Mouse (Mus musculus): ENCODE data around the gene Hsd17b11. TPM values are rescaled to one million over a fixed set of nuclear protein-coding genes. Genes with fewer than 3 reads are reported as not detected.
"Not testable (repeated sequence)": the region's sequence is repeated elsewhere in the genome, so short reads cannot be mapped to it uniquely, and the experiment has no call there.

The Hsd17b11 gene
- total RNA-seq, 2 experiments from 2014 or later = 6.7 to 8.3 TPM

DNA sequence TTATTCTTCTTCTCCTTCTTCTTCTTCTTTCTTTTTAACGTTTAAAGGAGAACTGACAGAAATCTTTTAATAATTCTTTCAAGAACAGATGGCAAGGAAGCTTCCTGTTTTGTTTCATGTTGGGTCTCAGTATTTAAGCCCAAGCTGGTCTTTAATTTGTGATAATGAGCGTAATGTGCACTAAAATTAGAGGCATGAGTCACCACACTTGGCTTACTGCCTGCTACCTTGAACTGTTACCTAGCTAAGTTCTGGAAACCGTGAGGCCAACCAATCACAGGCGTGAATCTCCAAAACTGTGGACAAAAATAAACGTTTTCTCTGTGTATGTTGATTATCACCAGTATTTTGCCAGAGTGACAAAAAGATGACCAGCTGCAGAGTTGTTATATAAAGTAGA, 23.0 kb downstream of the Hsd17b11 start:
- no peak for DNase-seq
- intact Hi-C loops (cut with DNase I) = loop anchor here (2.0 kb wide), 1 partner anchor 40 kb away; no protein-coding TSS in a partner anchor

DNA sequence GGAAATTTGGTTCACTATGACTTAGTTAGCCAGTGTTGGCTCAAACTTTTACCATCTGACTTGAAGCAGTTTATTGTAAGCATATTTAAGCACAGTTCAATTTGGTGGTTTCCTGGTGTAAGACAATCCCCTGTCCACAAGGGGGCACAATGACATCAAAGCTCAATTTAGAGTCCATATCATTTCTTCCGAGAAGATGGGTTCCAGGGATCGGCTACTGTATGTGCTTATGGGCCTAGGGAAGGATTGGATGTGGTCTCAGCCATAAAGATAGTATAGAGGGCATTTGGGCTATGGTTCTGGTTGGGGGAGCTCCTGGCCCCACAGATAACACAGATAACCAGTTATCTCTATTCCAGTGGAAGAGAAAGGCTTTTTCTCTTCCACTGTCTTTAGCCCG, 26.5 kb downstream of the Hsd17b11 start:
- intact Hi-C loops (cut with DNase I) = no loop called here
- DNase-seq = no peak

DNA sequence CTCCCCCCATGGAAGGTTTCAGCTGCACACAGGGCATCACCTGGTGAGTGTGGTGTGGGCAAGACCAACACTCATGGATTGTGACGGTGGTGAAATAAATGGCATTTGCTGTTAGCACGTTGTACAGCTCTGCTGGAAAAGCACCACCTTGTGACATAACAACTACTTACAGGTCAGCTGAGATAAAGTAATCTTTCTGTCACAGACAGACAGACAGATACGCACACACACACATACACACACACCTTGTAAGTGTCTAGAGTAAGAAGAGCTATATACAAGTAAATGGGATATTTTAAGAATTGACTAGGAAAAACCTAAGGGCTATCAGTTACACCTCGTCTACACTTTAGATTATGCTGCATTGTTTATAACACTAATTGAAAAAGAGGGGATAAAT, 27.1 kb downstream of the Hsd17b11 start:
- DNase-seq = no peak
- intact Hi-C loops (cut with DNase I) = no loop called here

DNA sequence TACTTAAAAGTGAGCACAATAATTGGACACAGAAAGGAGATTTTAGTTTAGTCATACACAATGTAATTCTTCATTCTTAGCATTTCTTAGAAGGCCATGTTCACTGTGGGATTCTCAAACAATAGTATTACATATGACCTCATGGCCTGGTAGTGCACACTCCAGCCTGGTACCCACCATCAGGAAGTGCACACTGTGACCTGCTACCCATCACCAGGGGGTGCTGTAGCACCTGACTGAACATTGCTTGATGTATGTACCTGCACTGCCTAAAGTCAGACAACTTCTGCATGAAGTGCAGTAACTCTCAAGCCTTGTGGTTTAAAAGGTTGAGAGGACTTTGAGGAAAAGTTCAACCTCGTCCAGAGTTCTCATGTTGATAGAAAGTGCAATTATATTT, 28.1 kb downstream of the Hsd17b11 start:
- DNase-seq = no peak
- intact Hi-C loops (cut with DNase I) = no loop called here

DNA sequence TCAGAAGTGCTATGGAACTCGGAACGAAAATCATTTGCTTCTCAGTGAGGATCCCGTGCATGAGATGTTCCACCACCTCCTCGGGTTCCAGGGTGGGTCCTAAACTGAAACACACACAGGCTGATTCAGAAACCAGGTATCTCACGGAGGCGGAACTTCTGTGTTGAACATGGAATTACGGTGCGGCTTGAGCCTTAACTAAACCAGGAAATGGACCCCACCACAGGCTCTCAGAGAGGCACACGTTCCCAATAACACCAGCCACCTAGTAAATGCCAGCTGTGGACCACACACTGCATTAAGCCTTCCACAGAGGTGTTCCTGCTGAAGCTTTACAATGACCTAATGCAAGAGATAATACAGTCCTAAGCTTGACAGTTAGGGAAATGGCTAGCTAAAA, 28.9 kb downstream of the Hsd17b11 start:
- DNase-seq = no peak
- intact Hi-C loops (cut with DNase I) = no loop called here

DNA sequence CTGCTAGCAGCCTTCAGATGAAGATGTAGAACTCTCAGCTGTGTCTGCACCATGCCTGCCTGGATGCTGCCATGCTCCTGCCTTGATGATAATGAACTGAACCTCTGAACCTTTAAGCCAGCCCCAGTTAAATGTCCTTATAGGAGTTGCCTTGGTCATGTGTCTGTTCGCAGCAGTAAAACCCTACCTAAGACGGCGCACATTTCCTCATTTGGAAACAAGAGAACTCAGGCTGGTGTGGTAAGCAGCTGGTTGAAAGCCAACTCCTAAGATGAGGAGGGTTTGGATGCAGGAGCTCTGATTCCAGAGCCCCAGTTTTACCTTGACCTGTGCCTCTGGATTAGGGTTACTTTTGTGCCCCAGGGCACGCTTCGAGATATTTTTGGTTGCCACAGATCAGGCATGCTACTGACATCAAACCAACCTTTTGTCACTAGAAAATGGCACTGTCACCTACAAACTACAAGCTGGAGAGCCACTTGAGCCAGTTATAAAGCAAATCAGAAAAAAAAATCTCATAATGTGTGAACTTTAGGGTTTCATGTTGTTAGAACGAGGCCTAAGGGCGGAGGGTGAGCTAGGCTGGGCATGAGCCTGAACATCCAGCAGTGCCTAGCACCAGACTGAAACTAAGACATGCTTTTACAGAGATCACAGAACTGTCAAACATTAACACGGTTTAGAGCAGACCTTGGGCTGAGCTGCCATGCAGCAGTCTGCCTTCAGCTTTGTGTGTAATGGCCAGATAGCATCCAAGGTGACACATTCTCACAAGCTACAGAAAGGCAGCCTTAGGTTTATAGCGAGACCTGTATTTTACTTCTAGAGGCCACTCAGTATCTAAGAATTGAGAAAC, 40.8 kb downstream of the Hsd17b11 start:
- no peak for DNase-seq
- intact Hi-C loops (cut with DNase I) = no loop called here

DNA sequence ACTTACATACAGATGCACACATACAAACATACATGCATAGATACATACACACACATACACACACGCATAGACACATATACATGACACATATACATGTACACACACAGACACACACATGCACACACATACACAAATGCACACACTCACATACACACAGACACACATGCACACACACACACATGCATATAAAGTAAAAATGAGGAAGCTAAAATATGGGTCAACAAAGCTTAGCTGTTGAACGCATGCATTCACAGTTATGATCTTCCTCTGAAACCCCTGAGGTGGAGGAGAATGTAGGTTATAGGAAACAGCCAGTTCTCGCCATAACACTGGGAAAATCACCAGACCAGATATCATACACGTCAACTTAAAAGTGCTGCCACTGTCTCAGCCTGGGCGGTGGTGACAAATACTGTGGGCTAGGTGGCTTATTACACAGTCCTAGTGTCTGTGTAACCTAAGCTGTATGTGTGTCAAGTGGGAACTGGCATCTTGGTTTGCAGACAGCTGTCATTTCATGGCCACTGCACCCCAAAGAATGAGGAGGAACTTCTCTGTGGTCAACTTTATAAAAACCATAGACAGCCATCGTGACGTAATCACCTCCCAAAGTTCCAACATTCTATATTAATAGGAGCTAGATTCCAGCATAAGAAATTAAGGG, 43.7 kb downstream of the Hsd17b11 start:
- DNase-seq = no peak
- intact Hi-C loops (cut with DNase I) = no loop called here

DNA sequence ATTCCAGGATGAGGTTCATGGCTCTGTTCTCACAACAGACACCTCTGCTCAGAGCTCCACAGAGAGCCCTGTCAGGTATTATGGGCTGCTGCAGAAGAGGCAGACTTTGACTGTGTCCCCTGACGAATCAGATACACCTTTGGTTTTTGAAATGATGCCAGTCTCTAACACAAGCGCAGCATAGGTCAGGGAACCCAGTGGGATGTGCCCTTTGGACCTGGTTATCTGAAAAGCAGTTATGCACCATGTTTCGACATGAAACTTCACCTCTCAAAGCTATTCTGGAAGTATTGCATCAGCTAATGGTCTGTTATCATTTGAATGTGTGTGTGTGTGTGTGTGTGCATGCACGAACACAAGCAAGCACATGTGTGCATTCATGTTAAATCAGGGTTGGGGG, 44.4 kb downstream of the Hsd17b11 start, which contains the start of gene Hsd17b13:
Hsd17b13 (minus strand) TSS at position 114 of the 400 bp plus-strand sequence.
- intact Hi-C loops (cut with DNase I) = no loop called here
- no peak for DNase-seq

DNA sequence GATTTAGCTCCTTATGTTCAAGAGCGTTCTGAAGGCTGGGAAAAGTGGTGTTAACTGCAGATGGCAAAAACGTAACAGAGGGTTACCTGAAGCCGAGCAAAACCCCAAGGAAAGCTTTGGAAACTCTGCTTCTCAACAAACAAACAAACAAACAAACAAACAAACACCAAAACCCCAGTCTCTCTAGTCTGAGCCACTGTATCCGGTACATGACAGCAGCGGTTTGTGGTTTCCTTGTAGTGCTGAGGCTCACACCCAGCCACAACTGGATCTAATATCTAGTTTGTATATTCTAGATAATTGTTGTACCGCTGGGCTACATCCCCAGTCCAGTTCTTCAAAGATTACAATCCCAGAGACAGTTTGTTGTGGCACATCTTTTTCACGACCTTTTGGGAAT, 46.0 kb downstream of the Hsd17b11 start:
- intact Hi-C loops (cut with DNase I) = no loop called here

DNA sequence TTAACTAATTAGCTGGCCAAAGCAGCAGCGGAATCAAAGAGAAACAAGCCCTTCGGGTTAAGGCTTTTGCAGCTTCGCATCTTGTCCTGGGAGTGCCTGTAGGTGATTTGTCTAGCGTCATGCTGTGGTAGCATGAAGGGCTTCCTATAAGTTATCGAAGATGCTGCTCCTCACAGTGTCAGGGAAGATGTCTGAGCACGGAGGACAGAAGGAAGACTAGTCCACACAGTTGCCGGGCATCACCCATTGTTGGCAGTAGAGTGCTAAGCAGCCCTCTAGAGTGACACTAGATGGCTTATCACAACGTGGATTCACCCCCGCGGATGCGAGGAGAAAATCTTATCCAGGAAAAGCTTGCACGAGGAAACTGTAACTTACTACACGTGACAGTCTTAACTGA, 48.9 kb downstream of the Hsd17b11 start:
- intact Hi-C loops (cut with DNase I) = no loop called here
- no peak for DNase-seq

More for the DNA sequence above, 46.0 kb downstream of the Hsd17b11 start:
- DNase-seq = no peak

DNA sequence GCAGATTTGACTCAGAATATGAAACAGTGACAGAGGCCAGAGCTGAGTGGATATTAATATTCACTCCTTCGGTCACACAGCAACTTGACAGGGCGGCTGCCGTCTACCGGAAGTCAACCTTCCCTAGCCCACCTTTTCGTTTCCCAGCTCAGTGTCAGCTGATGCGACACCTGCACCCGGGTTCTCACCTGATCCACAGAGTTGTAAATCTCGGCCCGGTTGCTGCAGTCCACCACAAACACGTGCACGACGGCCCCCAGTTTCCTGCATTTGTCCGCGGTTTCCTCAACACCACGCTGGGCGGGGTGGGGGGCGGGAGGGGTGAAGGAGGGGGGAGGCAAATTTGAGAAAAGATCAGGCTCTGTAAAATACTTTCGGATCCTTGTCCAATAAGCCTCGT, 49.3 kb downstream of the Hsd17b11 start:
- intact Hi-C loops (cut with DNase I) = no loop called here
- DNase-seq = no peak

DNA sequence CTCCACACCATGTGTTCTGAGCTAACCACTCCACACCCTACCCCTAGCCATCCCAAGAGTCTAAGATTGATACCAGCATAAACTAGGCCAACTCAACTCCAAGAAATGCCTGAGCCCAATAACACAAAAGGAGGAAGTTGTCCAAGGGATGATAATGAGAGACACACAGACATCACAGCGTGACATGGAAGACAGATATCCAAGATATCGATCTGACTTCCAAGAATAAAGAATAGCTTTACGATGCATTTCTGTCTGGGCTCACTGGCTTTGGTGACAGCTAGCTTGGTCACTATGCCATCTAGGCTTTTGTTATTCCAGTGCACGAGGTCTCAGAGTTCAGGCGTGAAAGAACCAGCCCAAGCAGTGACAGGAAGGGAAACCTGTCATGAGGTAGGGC, 50.7 kb downstream of the Hsd17b11 start:
- DNase-seq = no peak
- intact Hi-C loops (cut with DNase I) = no loop called here

DNA sequence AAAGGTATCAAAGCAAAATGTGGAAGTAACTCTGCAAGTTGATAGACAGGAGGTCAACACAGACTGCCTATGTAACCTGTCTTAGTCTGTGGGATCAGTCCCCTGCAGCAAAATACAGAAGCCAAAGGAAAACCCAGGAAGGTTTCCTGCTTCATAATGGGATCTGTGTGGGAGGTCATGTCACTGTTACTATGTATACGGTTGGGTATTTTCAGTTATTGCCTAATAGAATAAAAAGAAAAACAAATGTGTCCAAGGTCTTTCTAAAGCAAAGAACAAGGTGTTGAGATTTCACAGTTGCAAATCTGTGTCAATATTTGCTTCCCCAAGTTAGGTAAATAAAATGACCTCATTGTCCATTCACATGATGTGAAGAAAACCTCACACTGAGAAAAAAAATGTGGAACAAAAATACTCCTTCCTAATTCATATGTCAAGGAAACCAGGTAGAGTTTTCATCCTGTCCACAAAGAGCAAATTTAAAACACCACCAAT, 58.7 kb downstream of the Hsd17b11 start:
- no peak for DNase-seq
- intact Hi-C loops (cut with DNase I) = no loop called here

DNA sequence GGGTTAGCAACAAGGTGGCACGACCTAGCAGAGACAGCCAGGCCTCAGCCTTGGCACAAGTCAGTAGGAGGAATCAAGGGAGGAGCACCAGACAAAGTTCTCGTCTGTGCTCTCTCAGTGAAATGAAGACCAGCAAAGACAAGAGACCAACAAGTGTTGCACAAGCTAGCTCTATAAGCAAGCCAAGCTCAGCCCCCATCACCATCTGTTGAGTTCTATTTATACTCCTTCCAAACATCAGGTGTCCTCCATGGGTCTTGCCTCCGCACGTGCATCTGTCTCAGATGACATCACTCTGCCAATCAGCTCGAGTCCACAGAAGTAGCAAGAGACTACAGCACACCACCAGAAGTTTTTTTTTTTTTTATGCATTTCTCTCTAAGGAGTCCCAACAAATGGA, 67.1 kb downstream of the Hsd17b11 start:
- intact Hi-C loops (cut with DNase I) = no loop called here
- DNase-seq = no peak

DNA sequence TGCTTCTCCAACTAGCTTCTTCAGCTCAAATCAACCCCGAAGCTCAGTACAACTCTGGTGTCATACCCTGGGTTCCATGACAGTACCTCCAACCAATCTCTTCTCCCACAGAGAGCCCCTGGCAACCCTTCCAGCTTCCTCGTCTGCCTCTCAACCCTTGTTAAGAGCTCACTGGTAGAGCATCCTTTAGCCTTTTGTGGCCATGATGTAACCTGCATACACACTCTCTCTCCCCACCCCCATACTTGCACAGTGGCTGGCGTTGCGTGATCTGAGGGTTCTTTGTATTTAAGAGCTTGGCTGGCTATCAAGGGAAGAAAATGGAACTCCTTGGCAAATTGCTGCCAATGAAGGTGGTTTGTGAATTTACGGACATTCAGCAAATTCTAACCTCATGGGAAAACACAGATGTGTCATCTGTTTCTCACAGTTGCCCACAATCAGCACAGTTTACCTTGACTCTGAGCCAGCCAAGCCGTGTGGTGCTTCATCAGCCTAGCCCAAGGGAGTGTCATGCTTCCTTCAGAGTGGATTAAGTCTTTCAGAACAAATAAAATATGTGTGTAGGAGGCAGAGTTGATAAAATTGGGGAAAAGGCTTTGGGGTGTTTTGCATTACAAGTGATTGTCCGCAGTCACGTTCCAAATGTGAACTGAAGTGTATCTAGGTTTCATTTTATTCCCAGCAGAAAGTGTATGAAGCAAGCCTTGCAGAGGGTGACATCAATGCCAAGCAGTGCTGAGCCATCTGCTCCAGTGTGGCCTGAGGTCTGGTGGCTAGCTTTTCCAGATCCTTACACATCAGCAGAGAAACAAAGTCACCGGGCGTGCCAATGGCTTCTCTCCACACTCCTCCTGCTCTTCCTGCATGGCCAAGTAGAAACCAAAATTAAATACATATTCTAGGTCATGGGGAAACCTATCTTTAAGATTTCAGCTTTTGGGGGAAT, 68.3 kb downstream of the Hsd17b11 start:
- no peak for DNase-seq

DNA sequence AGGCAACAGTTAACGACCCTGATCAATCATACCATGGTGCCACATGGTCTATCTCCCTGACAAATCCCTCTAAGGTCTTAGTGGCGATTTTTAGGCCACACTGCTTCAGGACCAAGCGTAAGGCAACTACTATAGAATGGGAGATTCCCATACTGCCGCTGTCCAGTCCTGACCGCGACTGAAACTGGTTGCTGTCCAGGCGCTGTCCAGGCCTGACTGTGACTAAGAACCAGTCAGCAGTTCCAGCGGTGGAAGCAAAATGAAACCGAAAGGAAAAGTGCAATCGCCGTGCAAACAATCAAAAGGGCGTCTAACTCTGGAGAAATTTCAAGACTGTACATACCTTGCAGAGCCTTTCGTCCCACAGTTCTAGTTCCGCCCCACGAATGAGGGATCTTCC, 71.6 kb downstream of the Hsd17b11 start:
- intact Hi-C loops (cut with DNase I); DNase-seq: not testable (repeated sequence)

More for the DNA sequence above, 68.3 kb downstream of the Hsd17b11 start:
- intact Hi-C loops (cut with DNase I) = no loop called here

DNA sequence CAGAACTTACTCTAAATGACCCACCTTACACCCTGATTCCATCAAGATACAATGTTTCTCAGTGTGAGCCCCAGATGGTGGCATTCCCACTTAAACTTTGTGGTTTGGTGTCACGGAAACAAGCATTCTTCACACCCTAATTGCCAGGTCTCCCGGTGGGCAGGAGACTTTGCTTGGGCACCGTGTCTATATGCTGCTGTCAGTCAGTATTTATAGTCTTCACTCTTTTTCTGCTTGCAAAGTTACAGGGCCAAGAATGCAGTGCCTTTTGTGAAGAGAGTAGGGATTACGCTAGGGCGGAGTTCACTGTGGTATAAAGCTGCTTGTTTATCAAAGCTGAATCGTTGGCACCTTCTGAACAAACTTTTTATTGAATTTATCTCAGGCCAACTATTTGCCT, 78.5 kb downstream of the Hsd17b11 start:
- intact Hi-C loops (cut with DNase I) = no loop called here
- DNase-seq = no peak

DNA sequence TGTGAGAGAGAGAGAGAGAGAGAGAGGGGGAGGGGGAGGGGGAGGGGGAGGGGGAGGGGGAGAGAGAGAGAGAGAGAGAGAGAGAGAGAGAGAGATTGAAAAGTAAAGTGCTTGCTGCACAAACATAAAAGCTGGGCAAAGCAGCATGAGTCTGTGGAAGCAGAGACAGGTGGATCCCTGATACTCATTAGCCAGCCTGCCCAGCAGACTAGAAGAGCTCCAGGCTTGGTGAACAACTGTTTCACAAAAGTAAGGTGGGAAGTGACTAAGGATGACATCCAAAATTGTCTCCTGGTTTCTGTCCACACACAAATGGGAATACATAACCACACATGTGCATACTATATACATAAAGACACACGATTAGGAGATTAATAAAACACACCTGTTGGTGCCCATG, 81.9 kb downstream of the Hsd17b11 start:
- intact Hi-C loops (cut with DNase I) = no loop called here
- DNase-seq = no peak
